8 mouse cellular contexts compared by ENCODE assay signal in genomic region chr10:7470457-7470856, GRCm38 (mm10). TPM values are rescaled to one million over a fixed set of nuclear protein-coding genes. Genes with fewer than 3 reads are reported as not detected.
A peak's percentile ranks its signal among the peaks of the same experiment; 100 is the strongest.
DNase-seq lines count a peak whose midpoint lies in the region; ATAC-seq lines count a peak whose summit lies in the region.

No protein-coding gene starts in this region.

- no peak for DNase-seq in heart, adult 8-10 months (ENCODE audit: low spot score)
- DNase-seq in NIH3T3 (ENCODE audit: low read depth), result peak; percentile 29
- no peak for DNase-seq in hindbrain, embryonic 14.5 days (ENCODE audit: low spot score)
- DNase-seq in left cerebral cortex, postnatal 10 days (ENCODE audit: extremely low spot score in 1 of 2, low spot score in 2 of 2), result no peak
- DNase-seq in frontal cortex, postnatal 25 days (ENCODE audit: low spot score in 2 of 2), result no peak
- no peak for DNase-seq in spleen, postnatal 10 days (ENCODE audit: low spot score in 2 of 2)

- ATAC-seq in heart, embryonic 14.5 days (ENCODE audit: insufficient number of reproducible peaks, insufficient read depth, low FRiP score, low read depth), result no peak
- ATAC-seq in hindbrain, embryonic 14.5 days (ENCODE audit: low FRiP score), result no peak; the same call in 1 of the 2 replicates
- ATAC-seq in midbrain, embryonic 13.5 days, result peak; percentile 66; the same call in 1 of the 2 replicates

- peaks cover 0 to 5% of the 10 kb centered on the region in 2 experiments; a peak in 2 of 4 replicates for H3K4me1 ChIP-seq in heart, embryonic 14.5 days (ENCODE audit: control insufficient read depth in 2 of 2, insufficient read depth in 2 of 2, low read length in 2 of 2)
- H3K4me1 ChIP-seq in hindbrain, embryonic 14.5 days (replicated peaks; ENCODE audit: control insufficient read depth, insufficient read depth, low read length), result no peaks in the 10 kb centered on the region
- H3K4me1 ChIP-seq in midbrain, embryonic 13.5 days (replicated peaks), result 0 out of 2 replicates have a peak, but pooled peaks cover 5% of the 10 kb centered on the region

- H3K4me3 ChIP-seq in heart, embryonic 14.5 days (ENCODE audit: control insufficient read depth in 1 of 2, insufficient read depth in 1 of 2, low read depth in 1 of 2, low read length in 2 of 2), result peak overlapping the region; percentile 14 to 36
- no peak overlapping the region; the same call in 1 of the 2 replicates for H3K4me3 ChIP-seq in hindbrain, embryonic 14.5 days (replicated peaks; ENCODE audit: low read length)
- 0 out of 2 replicates have a peak overlapping the region, but pooled peaks have one; percentile 8 for H3K4me3 ChIP-seq in midbrain, embryonic 13.5 days (replicated peaks)

- H3K9me3 ChIP-seq in heart, embryonic 14.5 days (ENCODE audit: control insufficient read depth, low read length), result no peaks in the 10 kb centered on the region
- 0 out of 2 replicates have a peak, but pooled peaks cover 2% of the 10 kb centered on the region for H3K9me3 ChIP-seq in hindbrain, embryonic 14.5 days (ENCODE audit: control insufficient read depth, low read length)
- no peaks in the 10 kb centered on the region for H3K9me3 ChIP-seq in midbrain, embryonic 13.5 days

- peak overlapping the region; percentile 54 for H3K9ac ChIP-seq in heart, embryonic 14.5 days (ENCODE audit: low read length)
- H3K9ac ChIP-seq in hindbrain, embryonic 14.5 days, result no peak overlapping the region
- no peak overlapping the region for H3K9ac ChIP-seq in midbrain, embryonic 13.5 days (replicated peaks)

- no peaks in the 10 kb centered on the region for H3K36me3 ChIP-seq in heart, embryonic 14.5 days (ENCODE audit: control insufficient read depth, insufficient read depth, low read length)
- H3K36me3 ChIP-seq in hindbrain, embryonic 14.5 days (replicated peaks; ENCODE audit: control insufficient read depth, insufficient read depth), result no peaks in the 10 kb centered on the region
- no peaks in the 10 kb centered on the region for H3K36me3 ChIP-seq in midbrain, embryonic 13.5 days

- WGBS in heart, embryonic 14.5 days, result 5% methylated on average over 7 of the region's 7 CpGs
- WGBS in hindbrain, embryonic 14.5 days, result 16% methylated on average over 7 of the region's 7 CpGs
- 14% methylated on average over 7 of the region's 7 CpGs for WGBS in midbrain, embryonic 13.5 days

- H3K27me3 ChIP-seq in heart, embryonic 14.5 days (ENCODE audit: control insufficient read depth, insufficient read depth, low read length), result no peaks in the 10 kb centered on the region
- no peaks in the 10 kb centered on the region for H3K27me3 ChIP-seq in hindbrain, embryonic 14.5 days (ENCODE audit: control insufficient read depth, insufficient read depth, low read length)
- H3K27me3 ChIP-seq in midbrain, embryonic 13.5 days, result no peaks in the 10 kb centered on the region

- no peak overlapping the region for H3K27ac ChIP-seq in heart, embryonic 14.5 days (replicated peaks in 1 of 2; ENCODE audit: control insufficient read depth in 1 of 2, insufficient read depth in 1 of 2, low read depth in 2 of 2, low read length in 2 of 2)
- H3K27ac ChIP-seq in hindbrain, embryonic 14.5 days, result no peak overlapping the region
- H3K27ac ChIP-seq in midbrain, embryonic 13.5 days, result no peak overlapping the region

- H3K4me2 ChIP-seq in heart, embryonic 14.5 days (ENCODE audit: low read length), result peak overlapping the region; percentile 63
- H3K4me2 ChIP-seq in hindbrain, embryonic 14.5 days (replicated peaks), result peak overlapping the region; percentile 38
- peak overlapping the region; percentile 41 for H3K4me2 ChIP-seq in midbrain, embryonic 13.5 days (replicated peaks)

- intact Hi-C loops in left cerebral cortex, postnatal 10 days (cut with DNase I), result loop anchor here (5.0 kb wide), 1 partner anchor 132 kb away; no protein-coding TSS in a partner anchor

RNA-seq across cellular contexts. Expression of gene Ulbp1, which starts 3.0 kb away (rescaled TPM):
- polyA plus RNA-seq in heart, embryonic 14.5 days (2014; fragmentation: Nextera tagmentation; extraction: Ambion mirVana), result 7.9 and 9.0 TPM in 2 replicates
- 1 to 10 TPM; 1.5 to 2.5 (median 2.0) TPM for total RNA-seq in heart, adult 8-10 months (2022)
- 0.70 and 1.2 TPM in 2 replicates for polyA plus RNA-seq in hindbrain, embryonic 14.5 days (2014; fragmentation: Nextera tagmentation; extraction: Ambion mirVana)
- 0.31 and 0.71 TPM in 2 replicates for polyA plus RNA-seq in midbrain, embryonic 13.5 days (2015; fragmentation: Nextera tagmentation; extraction: Ambion mirVana)
- total RNA-seq in left cerebral cortex, postnatal 10 days (2021), result 1 to 10 TPM in 1 of 2 experiments, under 1 TPM in 1; 0.99 to 1.3 TPM
